Mouse (Mus musculus) kidney, postnatal 10 days (tissue): ENCODE results near the gene Tnks2.

Experiments
- DNase-seq: peaks from one replicate; pipeline ENCODE4 v3.0.0; 2021; ENCODE audit warnings: mixed read lengths

Tnks2 gene

GRCm38 (mm10) chr19:36897778-36898177 lies 63.7 kb downstream of the Tnks2 start:
- DNase-seq, result peak; percentile 55

- DNase-seq, result no peak
Observed at GRCm38 (mm10) chr19:36903377-36903776, 69.3 kb downstream of the Tnks2 start.

DNA sequence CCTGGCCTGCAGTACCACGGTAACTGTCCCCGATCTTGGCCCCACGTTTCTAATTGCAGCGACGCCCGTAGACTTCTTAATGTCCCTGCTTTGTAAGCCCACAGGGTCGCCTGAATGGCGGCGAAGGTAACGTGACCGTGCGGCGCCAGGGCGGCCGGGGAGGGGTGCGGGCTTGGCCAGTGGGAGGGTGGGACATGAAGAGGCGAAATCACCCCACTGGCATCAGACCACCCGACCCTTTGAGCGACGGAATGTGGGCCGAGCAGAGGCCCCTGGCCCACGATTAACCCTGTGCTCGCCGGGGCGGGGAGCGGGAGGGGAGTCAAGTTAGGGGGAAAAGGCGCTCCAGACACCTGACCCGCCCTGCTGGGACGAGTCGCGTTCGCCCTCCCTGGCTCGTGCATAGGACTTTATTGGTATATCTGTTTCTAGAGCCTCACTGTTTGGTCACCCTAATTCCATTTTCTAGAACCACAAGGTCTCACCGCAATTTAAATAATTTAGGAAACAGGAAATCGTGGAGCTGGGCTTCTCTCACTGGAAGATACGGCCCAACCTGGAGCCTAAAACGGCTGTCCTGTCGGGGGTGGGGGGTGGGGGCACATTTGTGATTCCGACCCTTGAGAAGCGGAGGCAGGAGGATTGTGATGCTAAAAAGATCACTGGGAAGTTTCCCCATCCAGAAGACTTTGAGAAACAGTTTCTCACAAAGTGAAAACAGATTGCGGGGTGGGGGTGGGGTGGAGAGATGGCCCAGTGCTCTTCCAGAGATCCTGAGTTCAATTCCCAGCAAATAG lies 70.4 kb downstream of the Tnks2 start:
- peak; percentile 52 for DNase-seq

DNA sequence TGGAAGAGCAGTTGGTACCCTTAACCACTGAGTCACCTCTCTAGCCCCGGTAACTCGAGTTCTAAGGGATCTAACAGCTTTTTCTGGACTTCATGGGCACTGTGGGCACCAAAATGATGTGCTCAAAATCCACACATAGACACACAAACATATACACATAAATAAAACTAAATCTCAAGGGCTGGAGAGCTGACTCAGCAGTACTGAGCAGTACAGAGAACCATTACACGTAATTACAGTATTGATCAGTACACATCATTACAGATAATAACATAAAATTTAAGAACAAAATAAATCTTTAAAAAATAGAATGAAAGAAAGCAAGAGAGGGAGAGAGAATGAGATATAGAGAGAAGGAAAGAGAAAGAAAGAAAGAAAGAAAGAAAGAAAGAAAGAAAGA lies 75.1 kb downstream of the Tnks2 start:
- DNase-seq, result no peak

GRCm38 (mm10) chr19:36909676-36910292 lies 75.8 kb downstream of the Tnks2 start:
- peak; percentile 76 for DNase-seq

GRCm38 (mm10) chr19:36910424-36911045 lies 76.5 kb downstream of the Tnks2 start:
- DNase-seq, result no peak

DNA sequence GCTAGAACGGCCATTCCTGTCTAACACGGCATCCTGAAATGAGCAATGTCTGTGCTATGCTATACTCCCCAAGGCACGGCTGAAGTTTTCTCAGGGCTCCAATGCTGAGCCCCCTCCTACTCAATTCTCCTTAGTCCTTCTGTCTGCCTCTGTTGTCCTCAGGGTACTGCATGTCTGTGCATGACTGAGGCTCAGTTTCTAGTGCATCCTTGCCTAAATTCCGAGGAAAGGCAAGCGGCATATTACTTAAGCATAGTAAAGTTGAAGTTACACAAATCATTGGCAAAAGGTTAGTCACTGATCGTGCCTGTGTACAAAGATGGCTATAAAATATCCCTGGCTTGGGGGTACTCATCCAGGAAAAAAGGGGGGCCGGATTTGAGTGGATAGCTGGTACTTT lies 79.0 kb downstream of the Tnks2 start:
- DNase-seq, result no peak

GRCm38 (mm10) chr19:36916206-36916605 lies 82.2 kb downstream of the Tnks2 start:
- DNase-seq, result no peak

GRCm38 (mm10) chr19:36916876-36917389 lies 82.9 kb downstream of the Tnks2 start:
- no peak for DNase-seq

GRCm38 (mm10) chr19:36918441-36919301 lies 84.6 kb downstream of the Tnks2 start:
- DNase-seq, result peak; percentile 88

DNA sequence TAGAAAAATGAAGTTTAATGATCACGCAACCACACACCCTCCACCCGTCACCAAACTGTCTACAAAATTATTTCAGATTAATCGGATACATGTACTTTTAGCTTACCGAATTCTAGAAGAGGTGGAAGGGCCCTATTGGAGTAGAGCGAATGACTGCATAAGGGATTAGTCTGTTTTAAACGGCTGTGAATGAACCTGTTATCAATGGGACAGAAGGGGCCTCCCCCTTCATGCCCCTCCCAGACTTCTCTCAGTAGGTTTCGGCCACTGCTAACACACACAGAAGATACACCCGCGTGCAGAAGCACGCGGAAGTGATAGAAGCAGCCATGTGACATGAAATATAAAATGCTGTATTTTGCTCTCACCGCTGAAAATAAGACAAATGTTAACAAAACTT lies 85.4 kb downstream of the Tnks2 start, which contains the start of gene Fgfbp3:
Gene Fgfbp3 (minus strand): TSS at position 150 of the 400 bp plus-strand sequence.
- no peak for DNase-seq

DNA sequence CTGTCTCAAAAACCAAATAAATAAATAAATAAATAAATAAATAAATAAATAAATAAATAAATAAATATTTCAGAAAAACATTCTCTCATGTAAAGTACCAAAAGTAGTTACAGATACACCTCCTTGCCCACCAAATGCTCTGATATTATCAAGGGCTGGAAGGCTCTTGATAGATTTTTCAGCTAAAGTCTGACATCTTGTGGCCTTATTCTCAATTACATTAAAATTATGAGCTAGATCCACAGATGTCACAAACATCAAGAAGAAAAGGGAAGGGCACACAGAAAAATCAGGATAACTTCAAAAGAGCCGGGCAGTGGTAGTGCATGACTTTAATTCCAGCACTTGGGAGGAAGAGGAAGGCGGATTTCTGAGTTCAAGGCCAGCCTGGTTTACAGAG lies 88.0 kb downstream of the Tnks2 start:
- no peak for DNase-seq

DNA sequence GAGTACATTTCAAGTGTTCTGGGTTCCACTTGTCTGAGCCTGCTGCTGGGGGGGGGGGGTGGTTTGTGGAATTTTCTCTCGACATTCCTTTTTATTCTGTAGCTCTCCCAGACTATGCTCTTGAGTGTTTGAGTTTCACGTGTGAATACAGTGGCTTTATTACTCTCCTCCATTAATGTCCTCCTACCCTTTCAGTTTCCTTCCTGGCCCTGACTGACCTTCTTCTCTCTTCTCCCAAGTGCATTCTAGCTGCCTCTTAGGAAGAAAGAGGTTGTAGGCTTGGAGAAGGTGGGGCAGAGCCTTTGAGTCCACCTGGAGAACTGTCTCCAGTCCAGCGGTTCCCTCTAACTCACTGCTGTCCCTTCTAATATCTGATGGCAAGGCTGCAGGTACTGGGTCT lies 88.9 kb downstream of the Tnks2 start:
- no peak for DNase-seq

- DNase-seq, result peak; percentile 91
Observed at GRCm38 (mm10) chr19:36925671-36926552, 91.9 kb downstream of the Tnks2 start, which contains the start of gene Btaf1. Btaf1 (plus strand) TSS chr19:36926079.

- DNase-seq, result no peak
Observed at GRCm38 (mm10) chr19:36926553-36927236, 92.7 kb downstream of the Tnks2 start.

GRCm38 (mm10) chr19:36927800-36928361 lies 93.8 kb downstream of the Tnks2 start:
- no peak for DNase-seq

- no peak for DNase-seq
Observed at GRCm38 (mm10) chr19:36929816-36930215, 95.8 kb downstream of the Tnks2 start.

- DNase-seq, result no peak
Observed at GRCm38 (mm10) chr19:36932097-36932496, 98.1 kb downstream of the Tnks2 start.

DNA sequence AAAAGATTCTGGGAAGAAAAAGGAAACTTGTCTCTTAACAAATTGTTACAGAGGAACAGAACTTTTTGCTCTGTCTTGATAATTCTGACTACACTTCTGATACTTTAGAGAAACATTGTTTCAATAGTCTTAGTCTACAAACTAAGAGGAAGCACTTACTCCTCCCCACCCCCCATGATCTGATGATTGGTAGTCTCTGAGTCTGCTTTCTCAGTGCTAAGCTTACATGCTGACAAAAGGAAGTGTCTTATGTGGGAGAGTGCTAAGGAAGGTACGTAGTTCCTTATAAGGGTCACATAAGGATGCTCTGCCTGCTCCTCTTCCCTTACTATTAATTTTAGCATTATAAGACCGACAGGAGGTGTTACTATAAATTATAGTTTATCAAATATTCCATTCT lies 98.6 kb downstream of the Tnks2 start:
- no peak for DNase-seq

- no peak for DNase-seq
Observed at GRCm38 (mm10) chr19:36936285-36936684, 102.3 kb downstream of the Tnks2 start.

DNA sequence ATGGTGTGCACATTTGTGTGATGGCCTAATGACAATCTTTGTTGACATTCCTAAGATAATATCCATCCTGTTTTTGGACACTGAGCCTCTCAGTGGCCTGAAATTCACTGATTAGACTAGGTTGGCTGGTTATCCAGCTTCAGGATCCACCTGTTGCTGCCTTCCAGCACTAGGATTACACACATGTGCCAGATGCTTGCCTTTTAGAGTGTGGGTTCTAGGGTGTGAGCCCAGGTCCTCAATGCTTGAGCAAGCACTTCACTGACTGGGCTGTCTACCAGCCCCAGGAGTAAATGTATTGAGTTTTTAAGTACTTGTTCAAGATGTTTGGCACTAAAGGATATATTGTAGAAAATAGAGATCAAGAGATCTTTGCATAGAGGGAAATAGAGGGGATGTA lies 104.0 kb downstream of the Tnks2 start:
- DNase-seq, result no peak
